Mouse (Mus musculus) liver, adult 2 months (tissue): ENCODE measurements at regions not wholly inside any gene's neighbourhood (a gene's known extent, or its start where the extent isn't known, plus 50 kb on each side); places are given as distances from the start of the nearest gene placed in this dataset.

Source experiments
- CTCF ChIP-seq: fragments of 200-500 bp; IDR thresholded peaks from 2 replicates; pipeline ENCODE4 v1.5.1; 2011; ENCODE audit warnings: low read depth, low read length, control low read depth
- POLR2A ChIP-seq: fragments of 200-500 bp; IDR thresholded peaks from 2 replicates; pipeline ENCODE4 v1.6.1; 2011; ENCODE audit warnings: low read length, control low read depth; ENCODE audit not compliant: insufficient read depth; ENCODE audit errors: extremely low read depth

- TF ChIP-seq CTCF (no peak), POLR2A (no peak)
Observed at GRCm38 (mm10) chr17:10057736-10058135, 261.9 kb downstream of the Qk start.
